Mouse (Mus musculus): ENCODE results near the gene Srsf1.

- TF ChIP-seq CHD1 (IDR thresholded peaks at IDR 0.05; ENCODE audit: low read depth, low read length) (no peak), CTCF (conservative IDR thresholded peaks at IDR 0.05 in 1 of 2, IDR thresholded peaks at IDR 0.05 in 1 of 2; ENCODE audit: low read depth in 2 of 2, low read length in 2 of 2) (no peak), MAFK (IDR thresholded peaks at IDR 0.05; ENCODE audit: insufficient replicate concordance, low read length) (no peak), MEF2A (IDR thresholded peaks at IDR 0.05; ENCODE audit: borderline replicate concordance, low read depth, low read length) (no peak), POLR2A (IDR thresholded peaks at IDR 0.05; ENCODE audit: low read depth, low read length) (no peak), EP300 (IDR thresholded peaks at IDR 0.05; ENCODE audit: low read length) (no peak), E2F4 (IDR thresholded peaks at IDR 0.05; ENCODE audit: insufficient replicate concordance, low read depth, low read length) (no peak), PAX5 (IDR thresholded peaks at IDR 0.05; ENCODE audit: low read length) (no peak), SIN3A (IDR thresholded peaks at IDR 0.05; ENCODE audit: low read length) (no peak), GABPA (IDR thresholded peaks at IDR 0.05; ENCODE audit: insufficient replicate concordance, low read depth, low read length) (no peak), BHLHE40 (IDR thresholded peaks at IDR 0.05; ENCODE audit: low read depth, low read length) (no peak), ZC3H11A (IDR thresholded peaks at IDR 0.05; ENCODE audit: low read depth, low read length) (no peak), NRF1 (IDR thresholded peaks at IDR 0.05; ENCODE audit: low read depth, low read length) (no peak)
Measured at GRCm38 (mm10) chr11:88057788-88058187, 10.6 kb downstream of the Srsf1 start.

All from CH12.LX (cell line).